Mouse (Mus musculus) midbrain, embryonic 10.5 days (tissue): ENCODE measurements around the gene Tbx10. TPM values are rescaled to one million over a fixed set of nuclear protein-coding genes. Genes with fewer than 3 reads are reported as not detected.
"Not testable (repeated sequence)": the region's sequence is repeated elsewhere in the genome, so short reads cannot be mapped to it uniquely, and the experiment has no call there.

ENCODE experiments used
- DNase-seq: peaks from one replicate; pipeline ENCODE4 v3.0.0-alpha.2; 2017; ENCODE audit warnings: low spot score
- H3K27ac ChIP-seq: fragments of 300-500 bp; sonication (generic); replicated peaks from 2 replicates; pipeline ENCODE4 v1.5.1; 2016; ENCODE audit warnings: mild to moderate bottlenecking
- H3K27me3 ChIP-seq: fragments of 300-500 bp; sonication (generic); 2 replicates; pipeline ENCODE4 v1.6.1; 2016; ENCODE audit warnings: low read depth, mild to moderate bottlenecking; ENCODE audit not compliant: poor library complexity, severe bottlenecking
- H3K36me3 ChIP-seq: fragments of 300-500 bp; sonication (generic); 2 replicates; pipeline ENCODE4 v1.6.1; 2016; ENCODE audit warnings: mild to moderate bottlenecking, moderate library complexity
- H3K4me1 ChIP-seq: fragments of 300-500 bp; sonication (generic); 2 replicates; pipeline ENCODE4 v1.6.1; 2016
- H3K4me3 ChIP-seq: fragments of 300-500 bp; sonication (generic); 2 replicates; pipeline ENCODE4 v1.5.1; 2016; ENCODE audit warnings: mild to moderate bottlenecking, moderate library complexity
- H3K9me3 ChIP-seq: fragments of 300-500 bp; sonication (generic); replicated peaks from 2 replicates; pipeline ENCODE4 v1.6.1; 2016; ENCODE audit warnings: mild to moderate bottlenecking
- WGBS: fragments of 180-500 bp; shearing (Covaris S2); methylation state at CpG from one replicate; pipeline ENCODE4 v1.1.7; 2016; 5-methylcytosine and 5-hydroxymethylcytosine counted together
- polyA plus RNA-seq: library from polyadenylated mRNA; unstranded; fragments of >200 nt; fragmentation: Nextera tagmentation; extraction: Ambion mirVana; gene quantifications from 2 replicates; pipeline ENCODE4 v1.2.1, GENCODE M21; 2016

The Tbx10 gene
- polyA plus RNA-seq = not detected in 2 replicates

DNA sequence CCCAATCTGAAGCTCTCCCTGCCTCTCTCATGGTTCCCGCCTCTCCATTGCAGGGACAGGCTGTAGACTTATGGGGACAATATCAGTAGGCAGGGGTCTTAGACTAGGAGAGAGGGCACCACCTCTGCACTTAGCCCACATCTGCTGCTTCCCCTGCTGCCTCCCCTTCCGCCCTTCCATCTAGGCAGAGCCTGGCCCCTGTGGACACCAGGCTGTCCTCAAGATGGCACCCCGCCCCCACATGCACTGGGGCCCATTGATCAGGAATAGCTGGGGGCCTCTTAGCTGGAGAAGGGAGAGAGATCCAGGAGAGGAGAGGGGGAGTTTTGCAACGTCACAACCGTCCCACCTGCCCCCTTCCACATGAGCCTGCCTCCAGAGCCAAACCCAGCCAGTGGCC is at the start of gene Tbx10:
Gene Tbx10, plus strand, starts transcription at position 337 of the 400 bp plus-strand sequence.
- peaks cover 11% of the 10 kb centered on the region; the same call in 1 of the 2 replicates for H3K4me1 ChIP-seq
- 0 out of 2 replicates have a peak, but pooled peaks cover 5% of the 10 kb centered on the region for H3K27me3 ChIP-seq
- H3K4me3 ChIP-seq = no peak within 1 kb of the TSS
- no peak for DNase-seq
- H3K27ac ChIP-seq = peak within 1 kb of the TSS; percentile 42; the same call in 1 of the 2 replicates
- H3K36me3 ChIP-seq = no peaks in the 10 kb centered on the region
- H3K9me3 ChIP-seq = peaks cover 6% of the 10 kb centered on the region; the same call in 1 of the 2 replicates
- 69% methylated on average over 5 of the region's 5 CpGs for WGBS

DNA sequence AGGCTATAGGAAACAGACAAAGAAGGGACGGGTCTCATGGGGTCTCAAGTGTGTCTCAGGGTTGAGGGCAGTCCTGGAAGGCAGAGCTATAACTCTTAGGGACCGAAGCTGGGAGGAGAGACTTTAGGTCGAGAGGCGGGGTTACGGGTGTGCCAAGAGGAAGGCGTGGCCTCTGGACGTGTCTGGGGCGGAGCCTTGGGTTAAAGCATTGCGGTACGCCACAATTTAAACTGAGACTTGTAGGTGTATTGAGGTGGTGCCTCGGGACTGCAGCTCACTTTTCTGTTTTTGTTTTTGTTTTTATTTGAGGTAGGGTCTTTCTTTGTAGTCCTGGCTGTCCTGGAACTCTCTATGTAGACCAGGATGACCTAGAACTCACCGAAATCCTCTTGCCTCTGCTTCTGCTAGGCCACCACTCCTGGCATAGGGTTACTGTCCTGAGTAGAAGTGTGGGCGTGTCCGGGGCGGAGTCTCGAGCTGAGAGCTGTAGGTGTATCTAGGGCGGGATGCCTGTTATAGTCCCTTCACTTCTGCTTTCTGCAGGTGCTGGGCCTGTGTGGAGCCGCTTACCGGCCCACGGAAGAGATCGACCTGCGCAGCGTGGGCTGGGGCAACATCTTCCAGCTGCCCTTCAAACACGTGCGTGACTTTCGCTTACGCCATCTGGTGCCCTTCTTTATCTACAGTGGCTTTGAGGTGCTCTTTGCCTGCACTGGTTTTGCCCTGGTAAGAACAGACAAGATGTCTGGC is 49.4 kb upstream of the Tbx10 start:
- Histone ChIP-seq H3K27ac (no peak overlapping the region), H3K36me3 (no peaks in the 10 kb centered on the region), H3K9me3 (no peaks in the 10 kb centered on the region), H3K4me1 (peaks cover 4% of the 10 kb centered on the region; the same call in 1 of the 2 replicates), H3K27me3 (peaks cover 18% of the 10 kb centered on the region; the same call in 1 of the 2 replicates), H3K4me3 (peak overlapping the region; percentile 10; the same call in 1 of the 2 replicates)
- WGBS = 24% methylated on average over 27 of the region's 27 CpGs
- DNase-seq = no peak

DNA sequence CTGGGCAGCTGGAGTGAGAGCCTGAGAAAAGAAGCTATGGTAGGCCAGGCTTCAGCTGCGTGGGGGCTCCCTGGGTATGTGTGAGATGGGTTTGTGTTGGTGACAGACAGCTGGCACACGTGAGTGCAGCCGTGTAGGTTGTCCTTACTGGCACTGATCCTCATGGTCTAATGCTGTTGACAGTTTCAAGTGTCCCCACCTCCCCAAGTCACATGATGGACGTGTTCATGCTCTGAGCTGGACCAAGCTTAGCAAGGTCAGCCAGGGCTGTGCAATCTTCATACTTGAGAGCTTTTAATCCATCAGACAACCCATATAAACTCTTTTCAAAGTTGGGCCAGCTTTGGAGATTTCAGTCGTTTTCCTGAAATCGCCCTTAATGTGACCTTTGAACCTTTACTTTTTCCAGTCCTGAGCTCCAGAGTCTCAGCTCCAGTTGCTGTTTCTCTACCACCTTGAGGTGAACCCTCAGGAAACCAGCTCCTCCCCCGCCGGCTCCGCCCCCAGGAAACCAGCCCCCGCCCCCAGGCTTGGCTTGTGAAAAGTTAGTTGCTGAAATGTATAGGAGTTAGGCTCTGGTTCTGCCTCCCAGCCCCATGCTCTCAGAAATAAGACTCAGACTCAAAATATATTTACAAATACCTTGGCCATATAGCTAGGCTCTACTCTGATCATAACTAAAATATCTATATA is 46.5 kb upstream of the Tbx10 start:
- no peaks in the 10 kb centered on the region for H3K9me3 ChIP-seq
- H3K4me1 ChIP-seq = peaks cover 6% of the 10 kb centered on the region; the same call in 1 of the 2 replicates
- DNase-seq = no peak
- no peak overlapping the region for H3K27ac ChIP-seq
- H3K27me3 ChIP-seq = peaks cover 18% of the 10 kb centered on the region; the same call in 1 of the 2 replicates
- no peaks in the 10 kb centered on the region for H3K36me3 ChIP-seq
- 38% methylated on average over 10 of the region's 10 CpGs for WGBS
- no peak overlapping the region for H3K4me3 ChIP-seq

DNA sequence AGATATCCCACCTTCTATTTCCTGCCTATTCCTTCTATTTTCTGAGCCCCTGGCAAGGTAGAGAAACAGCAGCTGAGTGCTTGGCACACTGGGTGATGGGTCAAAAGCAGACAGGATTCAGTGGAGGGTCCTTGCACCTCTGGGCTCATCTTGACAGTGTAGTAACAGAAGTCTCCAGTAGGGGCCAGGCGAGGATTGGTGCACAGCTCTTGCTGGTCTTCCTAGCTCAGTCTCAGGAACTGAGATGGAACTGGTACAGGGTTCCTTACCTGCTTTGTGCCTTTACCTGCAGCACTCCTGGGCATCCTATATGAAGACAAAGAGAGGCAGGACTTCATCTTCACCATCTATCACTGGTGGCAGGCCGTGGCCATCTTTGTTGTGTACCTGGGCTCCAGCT is 45.8 kb upstream of the Tbx10 start:
- no peak overlapping the region for H3K4me3 ChIP-seq
- no peak overlapping the region for H3K27ac ChIP-seq
- 20% methylated on average over 2 of the region's 2 CpGs for WGBS
- DNase-seq = peak; percentile 61
- H3K4me1 ChIP-seq = peaks cover 6% of the 10 kb centered on the region; the same call in 1 of the 2 replicates
- no peaks in the 10 kb centered on the region for H3K9me3 ChIP-seq
- H3K36me3 ChIP-seq = no peaks in the 10 kb centered on the region
- H3K27me3 ChIP-seq = peaks cover 18% of the 10 kb centered on the region; the same call in 1 of the 2 replicates

DNA sequence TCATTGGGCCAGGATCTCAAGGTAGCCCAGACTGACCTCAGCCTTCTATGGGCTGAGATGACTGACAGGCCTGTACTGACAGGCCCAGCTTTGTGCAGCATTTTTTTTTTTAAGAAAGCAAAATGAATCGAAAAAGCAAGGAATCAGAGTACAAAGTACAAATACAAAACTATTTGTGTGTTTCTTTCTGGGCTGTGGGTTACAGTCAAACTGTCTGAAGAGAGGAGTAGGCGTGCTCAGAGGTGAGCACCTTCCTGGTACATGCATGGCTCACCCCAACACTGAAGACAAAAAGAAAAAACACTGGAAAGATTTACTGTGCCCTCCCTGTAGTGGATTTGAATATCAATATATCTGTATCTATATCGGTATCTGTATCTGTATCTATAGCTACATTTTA is 44.7 kb upstream of the Tbx10 start:
- DNase-seq = no peak
- no peaks in the 10 kb centered on the region for H3K9me3 ChIP-seq
- 83% methylated on average over 3 of the region's 3 CpGs for WGBS
- H3K36me3 ChIP-seq = no peaks in the 10 kb centered on the region
- H3K27me3 ChIP-seq = peaks cover 7% of the 10 kb centered on the region; the same call in 1 of the 2 replicates
- no peak overlapping the region for H3K27ac ChIP-seq
- peaks cover 6% of the 10 kb centered on the region; the same call in 1 of the 2 replicates for H3K4me1 ChIP-seq
- no peak overlapping the region for H3K4me3 ChIP-seq

DNA sequence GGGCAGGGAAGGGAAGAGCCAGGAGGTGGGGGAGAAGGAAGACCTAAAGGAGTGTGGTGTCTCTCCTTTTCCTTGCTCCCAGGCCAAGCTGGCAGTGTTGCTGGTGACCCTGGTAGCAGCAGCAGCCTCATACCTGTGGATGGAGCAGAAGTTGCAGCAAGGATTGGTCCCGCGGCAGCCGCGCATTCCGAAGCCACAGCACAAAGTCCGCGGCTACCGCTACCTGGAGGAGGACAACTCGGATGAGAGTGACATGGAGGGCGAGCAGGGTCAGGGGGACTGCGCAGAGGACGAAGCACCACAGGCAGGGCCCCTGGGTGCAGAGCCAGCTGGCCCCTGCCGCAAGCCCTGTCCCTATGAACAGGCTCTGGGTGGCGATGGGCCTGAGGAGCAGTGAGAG is 44.0 kb upstream of the Tbx10 start:
- no peak overlapping the region for H3K4me3 ChIP-seq
- no peaks in the 10 kb centered on the region for H3K9me3 ChIP-seq
- no peaks in the 10 kb centered on the region for H3K36me3 ChIP-seq
- no peak for DNase-seq
- no peaks in the 10 kb centered on the region for H3K27me3 ChIP-seq
- 78% methylated on average over 14 of the region's 14 CpGs for WGBS
- H3K27ac ChIP-seq = no peak overlapping the region
- 0 out of 2 replicates have a peak, but pooled peaks cover 3% of the 10 kb centered on the region for H3K4me1 ChIP-seq

DNA sequence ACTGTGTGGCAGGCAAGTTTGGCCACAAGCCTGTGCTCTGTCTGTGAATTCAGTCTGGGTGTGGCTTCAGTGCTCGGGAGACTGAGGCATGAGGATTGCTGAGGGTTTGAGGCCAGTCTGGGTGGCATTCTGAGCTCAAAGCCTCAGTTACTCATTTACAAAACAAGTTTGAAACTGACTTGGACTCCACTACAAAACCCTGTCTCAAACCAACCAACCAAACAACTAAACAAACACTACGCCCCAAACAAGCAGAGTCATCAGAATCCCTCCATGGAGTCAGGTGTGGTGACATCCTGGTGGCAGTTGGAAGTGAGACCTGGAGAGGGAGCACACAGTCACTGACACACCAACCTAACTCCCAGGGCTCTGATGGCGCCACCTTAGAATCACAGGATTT is 42.2 kb upstream of the Tbx10 start:
- Histone ChIP-seq H3K36me3 (no peaks in the 10 kb centered on the region), H3K27ac (no peak overlapping the region), H3K4me1 (0 out of 2 replicates have a peak, but pooled peaks cover 3% of the 10 kb centered on the region), H3K27me3 (no peaks in the 10 kb centered on the region), H3K9me3 (no peaks in the 10 kb centered on the region), H3K4me3 (no peak overlapping the region)
- DNase-seq = no peak
- WGBS = 77% methylated on average over 3 of the region's 3 CpGs

DNA sequence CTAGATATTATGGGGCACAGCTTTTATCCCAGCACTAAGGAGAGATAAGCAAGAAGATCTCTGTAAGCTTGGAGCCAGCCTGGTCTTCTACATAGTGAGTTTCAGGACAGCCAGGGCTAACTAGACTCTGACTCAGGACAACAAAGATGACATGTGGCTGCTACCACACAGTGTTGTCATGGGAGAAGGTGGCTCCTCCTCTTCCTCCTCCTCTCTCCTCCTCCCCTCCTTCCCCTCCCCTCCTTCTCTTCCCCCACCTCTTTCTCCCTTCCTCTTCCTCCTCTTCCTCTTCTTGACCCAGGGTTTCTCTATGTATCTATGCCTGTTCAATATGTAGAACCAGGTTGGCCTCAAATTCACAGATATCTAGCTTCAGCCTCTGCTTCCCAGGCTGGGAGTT is 41.1 kb upstream of the Tbx10 start:
- H3K4me1 ChIP-seq = 0 out of 2 replicates have a peak, but pooled peaks cover 3% of the 10 kb centered on the region
- no peaks in the 10 kb centered on the region for H3K27me3 ChIP-seq
- no peaks in the 10 kb centered on the region for H3K9me3 ChIP-seq
- no peak overlapping the region for H3K4me3 ChIP-seq
- no peak for DNase-seq
- no peaks in the 10 kb centered on the region for H3K36me3 ChIP-seq
- no peak overlapping the region for H3K27ac ChIP-seq

DNA sequence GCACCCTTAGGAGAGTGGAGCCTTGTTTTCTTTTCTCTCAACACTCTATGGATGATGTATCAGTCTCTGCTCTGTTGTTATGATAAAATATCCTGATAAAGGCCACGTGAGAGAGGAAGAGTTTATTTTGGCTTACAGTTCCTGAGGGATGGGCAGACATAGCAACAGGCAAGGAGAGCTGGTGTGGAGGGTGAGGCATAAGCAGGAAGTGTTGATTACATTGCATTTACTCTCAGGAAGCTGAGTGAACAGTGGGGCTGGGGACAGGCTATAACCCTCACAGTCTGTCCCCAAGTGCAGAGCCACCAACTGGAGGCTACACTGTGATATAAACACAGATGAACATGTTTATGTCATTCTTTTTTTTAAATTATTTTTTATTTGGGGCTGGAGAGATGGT is 40.5 kb upstream of the Tbx10 start:
- H3K4me1 ChIP-seq = 0 out of 2 replicates have a peak, but pooled peaks cover 3% of the 10 kb centered on the region
- no peak overlapping the region for H3K27ac ChIP-seq
- H3K27me3 ChIP-seq = no peaks in the 10 kb centered on the region
- WGBS = 68% methylated on average over 1 of the region's 1 CpGs
- H3K4me3 ChIP-seq = no peak overlapping the region
- no peaks in the 10 kb centered on the region for H3K9me3 ChIP-seq
- DNase-seq = no peak
- H3K36me3 ChIP-seq = no peaks in the 10 kb centered on the region

DNA sequence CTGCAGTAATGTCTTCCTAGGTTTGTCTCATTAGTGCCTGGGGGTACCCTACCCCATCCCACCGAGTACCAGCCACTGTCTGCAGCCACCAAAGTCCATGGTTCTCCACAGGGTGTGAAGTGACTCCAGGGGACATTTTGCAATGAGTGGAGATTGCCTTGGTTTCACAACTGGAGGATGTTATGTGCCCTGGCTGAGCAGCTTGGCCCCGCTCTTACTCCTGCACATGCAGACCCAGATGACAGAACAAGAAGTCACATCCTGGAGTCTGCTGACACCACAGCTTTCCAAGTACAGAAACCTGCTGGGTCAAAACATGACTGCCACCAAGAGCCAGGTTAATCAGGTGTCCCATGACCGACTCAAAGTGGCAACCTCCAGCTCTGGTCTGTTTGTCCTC is 37.5 kb upstream of the Tbx10 start:
- Histone ChIP-seq H3K4me3 (no peak overlapping the region), H3K27me3 (no peaks in the 10 kb centered on the region), H3K4me1 (no peaks in the 10 kb centered on the region), H3K9me3 (no peaks in the 10 kb centered on the region), H3K36me3 (no peaks in the 10 kb centered on the region), H3K27ac (no peak overlapping the region)
- no peak for DNase-seq
- WGBS = 84% methylated on average over 3 of the region's 3 CpGs

DNA sequence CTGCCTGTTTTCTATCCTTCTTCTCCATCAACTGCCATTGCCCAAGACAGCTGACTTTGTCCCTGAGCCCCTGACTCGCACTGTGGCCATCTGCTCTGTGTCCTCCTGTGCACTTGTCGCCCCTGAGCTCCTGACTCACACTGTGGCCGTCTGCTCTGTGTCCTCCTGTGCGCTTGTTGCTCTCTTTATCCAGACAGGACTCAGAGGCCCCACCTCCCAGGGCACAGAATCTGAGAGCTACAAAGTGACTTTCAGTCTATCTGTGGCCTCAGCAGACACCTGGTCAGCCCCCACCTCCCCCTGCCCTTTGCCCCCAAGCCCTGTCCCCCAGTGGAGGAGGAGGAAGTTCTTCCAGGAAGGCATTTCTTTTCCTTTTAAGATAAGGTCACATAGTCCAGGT is 36.7 kb upstream of the Tbx10 start:
- no peak for DNase-seq
- Histone ChIP-seq H3K4me3 (no peak overlapping the region), H3K9me3 (no peaks in the 10 kb centered on the region), H3K27ac (no peak overlapping the region), H3K27me3 (no peaks in the 10 kb centered on the region), H3K4me1 (no peaks in the 10 kb centered on the region), H3K36me3 (no peaks in the 10 kb centered on the region)
- 68% methylated on average over 4 of the region's 4 CpGs for WGBS

DNA sequence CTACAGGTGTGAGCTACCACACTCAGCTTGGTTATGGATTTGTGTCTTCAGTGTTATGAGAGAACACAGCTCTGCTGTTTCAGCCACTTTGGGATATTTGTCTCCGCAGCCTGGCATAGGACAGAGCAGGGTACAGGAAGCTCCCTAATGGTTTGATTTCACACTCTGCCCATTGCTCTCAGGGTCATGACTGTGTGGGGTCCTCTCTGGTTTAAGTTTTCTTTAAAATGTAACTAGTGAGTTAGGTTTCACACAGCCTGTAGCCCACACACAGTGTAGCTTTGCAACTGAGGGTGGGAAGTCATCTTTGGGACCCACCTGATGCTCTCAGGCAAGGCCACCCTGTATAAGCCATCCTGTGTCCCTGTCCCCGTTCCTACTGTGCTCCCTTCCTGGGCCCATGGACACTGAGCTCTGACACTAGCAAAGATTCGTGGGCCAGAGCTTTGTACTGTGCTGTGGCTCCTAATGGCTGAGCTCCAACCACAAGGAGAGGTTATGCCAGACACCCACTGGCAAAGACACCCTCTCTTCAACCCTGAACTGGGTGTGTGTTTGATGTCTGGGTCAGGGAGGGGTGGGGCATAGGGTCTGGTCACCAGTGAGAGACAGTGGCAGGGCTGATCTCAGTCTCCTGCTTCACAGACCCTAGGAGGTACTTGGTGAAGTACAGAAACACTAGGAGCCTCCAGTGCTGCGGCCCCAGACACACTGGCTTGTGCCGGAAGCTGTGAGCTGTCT is 35.1 kb upstream of the Tbx10 start:
- not testable (repeated sequence) for DNase-seq, H3K4me3 ChIP-seq, H3K27me3 ChIP-seq, H3K27ac ChIP-seq, H3K36me3 ChIP-seq, H3K9me3 ChIP-seq, H3K4me1 ChIP-seq
- WGBS = 86% methylated on average over 5 of the region's 5 CpGs
